Mouse (Mus musculus): ENCODE measurements at regions not wholly inside any gene's neighbourhood (a gene's known extent, or its start where the extent isn't known, plus 50 kb on each side); places are given as distances from the start of the nearest gene placed in this dataset.

GRCm38 (mm10) chr10:30470831-30471230 is 129.7 kb downstream of the Trmt11 start:
- Histone ChIP-seq H3K4me3 (ENCODE audit: low read depth, low read length) (no peak overlapping the region), H3K9ac (ENCODE audit: low read length) (no peak overlapping the region), H3K4me1 (ENCODE audit: control insufficient read depth, insufficient read depth, low read length) (no peaks in the 10 kb centered on the region), H3K36me3 (ENCODE audit: control insufficient read depth, insufficient read depth, low read length) (no peaks in the 10 kb centered on the region), H3K9me3 (ENCODE audit: control insufficient read depth, low read length) (no peaks in the 10 kb centered on the region), H3K27ac (ENCODE audit: low read depth, low read length) (no peak overlapping the region), H3K4me2 (ENCODE audit: low read depth) (no peak overlapping the region), H3K27me3 (ENCODE audit: control insufficient read depth, insufficient read depth, low read length) (no peaks in the 10 kb centered on the region)
- ATAC-seq (ENCODE audit: insufficient read depth, low FRiP score, low TSS enrichment): no peak
- 84% methylated on average over 3 of the region's 3 CpGs for WGBS
- DNase-seq (ENCODE audit: low spot score): no peak

DNA sequence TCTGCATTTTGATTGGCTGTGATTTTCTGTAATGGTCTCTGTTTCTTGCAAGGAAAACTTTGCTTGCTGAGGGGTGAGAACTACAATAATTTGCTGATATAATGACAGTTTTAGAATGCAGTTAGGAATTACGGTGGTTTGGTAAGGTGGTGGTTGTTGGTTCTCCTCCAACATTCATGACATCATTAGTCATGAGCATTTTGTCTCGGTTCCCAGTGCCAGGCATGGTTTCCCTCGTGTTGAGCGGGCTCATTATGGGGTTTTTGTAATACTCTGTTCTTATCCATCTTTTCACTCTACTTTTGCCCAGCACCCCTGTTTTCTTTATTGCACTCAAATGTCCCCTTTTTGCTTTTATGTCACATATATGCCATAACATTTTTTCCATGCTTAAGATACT is 149.9 kb downstream of the Trmt11 start:
- H3K9me3 ChIP-seq (ENCODE audit: control insufficient read depth, low read length): no peaks in the 10 kb centered on the region
- no peak overlapping the region for H3K4me3 ChIP-seq (ENCODE audit: low read depth, low read length)
- H3K27ac ChIP-seq (ENCODE audit: low read depth, low read length): no peak overlapping the region
- H3K4me2 ChIP-seq (ENCODE audit: low read depth): no peak overlapping the region
- H3K4me1 ChIP-seq (ENCODE audit: control insufficient read depth, insufficient read depth, low read length): no peaks in the 10 kb centered on the region
- 90% methylated on average over 4 of the region's 4 CpGs for WGBS
- no peaks in the 10 kb centered on the region for H3K36me3 ChIP-seq (ENCODE audit: control insufficient read depth, insufficient read depth, low read length)
- H3K9ac ChIP-seq (ENCODE audit: low read length): no peak overlapping the region
- DNase-seq (ENCODE audit: low spot score) (no peak), ATAC-seq (ENCODE audit: insufficient read depth, low FRiP score, low TSS enrichment) (no peak)
- no peaks in the 10 kb centered on the region for H3K27me3 ChIP-seq (ENCODE audit: control insufficient read depth, insufficient read depth, low read length)

DNA sequence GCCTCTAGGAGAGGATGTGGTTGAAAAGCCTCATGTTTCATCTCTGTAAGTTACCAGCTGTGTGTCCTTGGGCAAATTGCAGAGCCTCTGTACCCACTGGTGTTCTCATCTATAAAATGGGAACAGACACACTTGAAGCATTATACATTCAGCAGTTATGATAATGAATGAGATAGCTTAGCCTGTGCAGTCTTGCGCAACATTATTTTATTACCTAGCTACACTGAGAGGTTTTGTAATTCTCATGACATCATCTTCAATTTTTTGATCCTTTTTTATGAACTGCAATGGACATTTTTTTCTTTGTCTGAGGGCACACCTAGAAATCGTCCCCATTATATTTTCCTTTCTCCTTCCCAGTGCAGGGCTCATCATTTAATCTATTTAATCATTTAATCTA is 153.5 kb downstream of the Trmt11 start:
- 94% methylated on average over 2 of the region's 2 CpGs for WGBS
- Histone ChIP-seq H3K9me3 (ENCODE audit: control insufficient read depth, low read length) (no peaks in the 10 kb centered on the region), H3K4me2 (ENCODE audit: low read depth) (no peak overlapping the region), H3K27me3 (ENCODE audit: control insufficient read depth, insufficient read depth, low read length) (no peaks in the 10 kb centered on the region), H3K36me3 (ENCODE audit: control insufficient read depth, insufficient read depth, low read length) (no peaks in the 10 kb centered on the region), H3K4me1 (ENCODE audit: control insufficient read depth, insufficient read depth, low read length) (no peaks in the 10 kb centered on the region), H3K4me3 (ENCODE audit: low read depth, low read length) (no peak overlapping the region), H3K27ac (ENCODE audit: low read depth, low read length) (no peak overlapping the region), H3K9ac (ENCODE audit: low read length) (no peak overlapping the region)
- DNase-seq (ENCODE audit: low spot score) (no peak), ATAC-seq (ENCODE audit: insufficient read depth, low FRiP score, low TSS enrichment) (no peak)

- Histone ChIP-seq H3K27me3 (ENCODE audit: control insufficient read depth, insufficient read depth, low read length) (no peaks in the 10 kb centered on the region), H3K4me3 (ENCODE audit: low read depth, low read length) (no peak overlapping the region), H3K27ac (ENCODE audit: low read depth, low read length) (no peak overlapping the region), H3K9ac (ENCODE audit: low read length) (no peak overlapping the region), H3K4me1 (ENCODE audit: control insufficient read depth, insufficient read depth, low read length) (no peaks in the 10 kb centered on the region), H3K9me3 (ENCODE audit: control insufficient read depth, low read length) (no peaks in the 10 kb centered on the region), H3K4me2 (ENCODE audit: low read depth) (no peak overlapping the region), H3K36me3 (ENCODE audit: control insufficient read depth, insufficient read depth, low read length) (no peaks in the 10 kb centered on the region)
- DNase-seq (ENCODE audit: low spot score) (no peak), ATAC-seq (ENCODE audit: insufficient read depth, low FRiP score, low TSS enrichment) (no peak)
- 76% methylated on average over 1 of the region's 1 CpGs for WGBS
Observed at GRCm38 (mm10) chr10:30446572-30446971, 154.0 kb downstream of the Trmt11 start.

DNA sequence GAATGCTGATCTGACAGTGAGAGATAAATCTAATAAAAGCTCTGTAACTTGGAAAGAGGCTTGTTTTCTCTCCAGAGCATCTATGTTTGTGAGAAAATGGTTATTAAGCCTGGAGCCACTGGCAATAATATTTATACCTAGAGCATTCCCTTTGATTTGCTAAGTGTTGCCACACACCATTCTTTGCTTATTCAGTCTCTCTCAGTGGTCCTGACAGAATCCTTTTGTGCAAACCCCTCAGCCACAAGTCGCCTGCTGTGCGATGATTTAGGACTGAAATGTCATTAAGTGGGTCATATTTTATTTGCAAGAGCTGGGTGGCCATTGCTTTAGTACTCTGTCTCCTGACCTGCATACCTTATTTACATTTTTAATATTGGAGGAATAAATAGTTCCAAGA is 160.7 kb downstream of the Trmt11 start:
- WGBS: 26% methylated on average over 2 of the region's 2 CpGs
- no peaks in the 10 kb centered on the region for H3K36me3 ChIP-seq (ENCODE audit: control insufficient read depth, insufficient read depth, low read length)
- H3K4me1 ChIP-seq (ENCODE audit: control insufficient read depth, insufficient read depth, low read length): peaks cover 4% of the 10 kb centered on the region; the same call in 1 of the 2 replicates
- no peaks in the 10 kb centered on the region for H3K27me3 ChIP-seq (ENCODE audit: control insufficient read depth, insufficient read depth, low read length)
- H3K9me3 ChIP-seq (ENCODE audit: control insufficient read depth, low read length): no peaks in the 10 kb centered on the region
- ATAC-seq (ENCODE audit: insufficient read depth, low FRiP score, low TSS enrichment) (peak; percentile 56; the same call in 1 of the 2 replicates), DNase-seq (ENCODE audit: low spot score) (no peak)
- no peak overlapping the region for H3K27ac ChIP-seq (ENCODE audit: low read depth, low read length)
- no peak overlapping the region for H3K4me2 ChIP-seq (ENCODE audit: low read depth)
- H3K4me3 ChIP-seq (ENCODE audit: low read depth, low read length): no peak overlapping the region
- no peak overlapping the region for H3K9ac ChIP-seq (ENCODE audit: low read length)

DNA sequence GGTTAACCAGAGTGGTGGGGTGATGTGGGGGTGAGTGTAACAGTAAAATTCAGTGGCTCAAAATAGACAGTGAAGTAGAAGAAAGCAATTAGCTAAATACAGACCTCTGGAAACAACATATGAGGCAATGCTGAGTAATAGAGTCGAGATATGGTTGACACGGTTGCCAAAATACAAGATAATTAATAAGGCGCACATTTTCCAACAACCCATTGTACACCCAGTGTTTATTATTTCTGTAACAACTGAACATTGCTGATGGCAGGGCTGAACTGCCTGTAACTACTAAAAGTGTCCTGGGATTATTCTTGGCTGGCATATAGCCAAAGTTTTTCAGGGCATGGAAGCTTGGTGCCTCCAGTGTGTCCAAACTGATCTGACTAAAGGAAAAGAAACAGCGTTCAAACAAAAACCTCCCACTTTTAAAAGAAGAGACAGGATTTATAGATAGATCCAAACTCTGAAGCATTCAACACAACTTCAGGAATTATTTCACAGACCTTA is 174.1 kb downstream of the Trmt11 start:
- H3K4me2 ChIP-seq (ENCODE audit: low read depth): no peak overlapping the region

GRCm38 (mm10) chr10:30419391-30420043 is 181.0 kb downstream of the Trmt11 start:
- H3K4me3 ChIP-seq (ENCODE audit: low read depth, low read length): no peak overlapping the region
- no peak overlapping the region for H3K27ac ChIP-seq (ENCODE audit: low read depth, low read length)
- no peak for DNase-seq (ENCODE audit: low spot score)
- H3K9ac ChIP-seq (ENCODE audit: low read length): no peak overlapping the region
- ATAC-seq (ENCODE audit: insufficient read depth, low FRiP score, low TSS enrichment): no peak
- H3K9me3 ChIP-seq (ENCODE audit: control insufficient read depth, low read length): no peaks in the 10 kb centered on the region
- no peaks in the 10 kb centered on the region for H3K27me3 ChIP-seq (ENCODE audit: control insufficient read depth, insufficient read depth, low read length)
- WGBS: 57% methylated on average over 6 of the region's 6 CpGs
- no peak overlapping the region for H3K4me2 ChIP-seq (ENCODE audit: low read depth)
- no peaks in the 10 kb centered on the region for H3K4me1 ChIP-seq (ENCODE audit: control insufficient read depth, insufficient read depth, low read length)
- no peaks in the 10 kb centered on the region for H3K36me3 ChIP-seq (ENCODE audit: control insufficient read depth, insufficient read depth, low read length)

More for the DNA sequence above, 174.1 kb downstream of the Trmt11 start:
- H3K27ac ChIP-seq (ENCODE audit: low read depth, low read length): no peak overlapping the region
- no peaks in the 10 kb centered on the region for H3K27me3 ChIP-seq (ENCODE audit: control insufficient read depth, insufficient read depth, low read length)
- no peak overlapping the region for H3K9ac ChIP-seq (ENCODE audit: low read length)
- 83% methylated on average over 4 of the region's 4 CpGs for WGBS
- DNase-seq (ENCODE audit: low spot score) (no peak), ATAC-seq (ENCODE audit: insufficient read depth, low FRiP score, low TSS enrichment) (no peak)
- H3K4me1 ChIP-seq (ENCODE audit: control insufficient read depth, insufficient read depth, low read length): no peaks in the 10 kb centered on the region
- no peak overlapping the region for H3K4me3 ChIP-seq (ENCODE audit: low read depth, low read length)
- no peaks in the 10 kb centered on the region for H3K9me3 ChIP-seq (ENCODE audit: control insufficient read depth, low read length)
- no peaks in the 10 kb centered on the region for H3K36me3 ChIP-seq (ENCODE audit: control insufficient read depth, insufficient read depth, low read length)

DNA sequence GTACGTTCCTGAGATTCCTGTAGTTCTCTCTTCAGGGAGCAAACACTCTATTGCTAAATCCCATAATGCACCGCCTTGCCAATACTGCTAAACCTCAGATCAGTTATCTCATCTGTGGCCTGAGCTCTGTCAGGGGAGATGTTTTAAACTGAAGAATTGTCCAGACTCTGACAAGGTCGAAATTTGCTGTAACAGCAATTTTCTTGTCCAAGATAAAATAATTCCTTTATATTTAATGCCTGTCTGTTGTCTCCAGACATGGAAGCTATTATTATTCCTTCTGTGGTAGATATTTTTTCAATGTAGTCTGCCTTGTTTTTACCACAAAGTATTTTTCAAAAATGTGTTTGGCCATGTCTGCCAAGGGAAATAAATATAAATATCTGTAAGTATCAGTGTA is 184.2 kb downstream of the Trmt11 start:
- Histone ChIP-seq H3K36me3 (ENCODE audit: control insufficient read depth, insufficient read depth, low read length) (no peaks in the 10 kb centered on the region), H3K9ac (ENCODE audit: low read length) (no peak overlapping the region), H3K27ac (ENCODE audit: low read depth, low read length) (no peak overlapping the region), H3K4me1 (ENCODE audit: control insufficient read depth, insufficient read depth, low read length) (no peaks in the 10 kb centered on the region), H3K4me2 (ENCODE audit: low read depth) (no peak overlapping the region), H3K4me3 (ENCODE audit: low read depth, low read length) (no peak overlapping the region), H3K27me3 (ENCODE audit: control insufficient read depth, insufficient read depth, low read length) (peaks cover 4% of the 10 kb centered on the region; the same call in 1 of the 2 replicates), H3K9me3 (ENCODE audit: control insufficient read depth, low read length) (no peaks in the 10 kb centered on the region)
- ATAC-seq (ENCODE audit: insufficient read depth, low FRiP score, low TSS enrichment) (no peak), DNase-seq (ENCODE audit: low spot score) (no peak)
- 73% methylated on average over 3 of the region's 3 CpGs for WGBS

DNA sequence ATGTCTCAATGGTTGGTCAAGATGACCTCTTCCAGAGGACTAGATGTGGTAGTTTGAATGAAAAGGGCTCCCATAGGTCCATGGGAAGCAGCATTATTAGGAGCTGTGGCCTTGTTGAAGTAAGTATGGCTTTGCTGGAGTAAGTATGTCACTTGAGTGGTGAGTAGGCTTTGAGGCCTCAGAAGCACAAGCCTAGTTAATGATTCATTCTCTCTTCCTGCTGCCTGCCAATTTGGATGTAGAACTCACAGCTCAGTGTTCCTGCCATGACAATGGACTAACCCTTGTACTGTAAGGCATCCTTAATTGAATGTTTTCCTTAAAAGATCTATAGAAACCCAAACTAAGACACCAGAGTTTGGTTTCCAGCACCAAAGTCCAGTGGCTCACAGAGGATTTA is 188.8 kb downstream of the Trmt11 start:
- no peak overlapping the region for H3K27ac ChIP-seq (ENCODE audit: low read depth, low read length)
- H3K4me3 ChIP-seq (ENCODE audit: low read depth, low read length): no peak overlapping the region
- no peaks in the 10 kb centered on the region for H3K4me1 ChIP-seq (ENCODE audit: control insufficient read depth, insufficient read depth, low read length)
- ATAC-seq (ENCODE audit: insufficient read depth, low FRiP score, low TSS enrichment): no peak
- H3K27me3 ChIP-seq (ENCODE audit: control insufficient read depth, insufficient read depth, low read length): peaks cover 18% of the 10 kb centered on the region
- H3K4me2 ChIP-seq (ENCODE audit: low read depth): no peak overlapping the region
- H3K36me3 ChIP-seq (ENCODE audit: control insufficient read depth, insufficient read depth, low read length): no peaks in the 10 kb centered on the region
- no peaks in the 10 kb centered on the region for H3K9me3 ChIP-seq (ENCODE audit: control insufficient read depth, low read length)
- DNase-seq (ENCODE audit: low spot score): no peak
- no peak overlapping the region for H3K9ac ChIP-seq (ENCODE audit: low read length)
